Mouse (Mus musculus) testis, adult 2 months (tissue): Measurements from ENCODE around the gene Fhl3. TPM values are rescaled to one million over a fixed set of nuclear protein-coding genes. Genes with fewer than 3 reads are reported as not detected.

ENCODE experiments used
- H3K27ac ChIP-seq: fragments of 200-500 bp; 2 replicates; pipeline ENCODE4 v1.5.1; 2012; ENCODE audit warnings: low read depth, low read length; ENCODE audit not compliant: control insufficient read depth, insufficient read depth
- H3K27me3 ChIP-seq: fragments of 200-500 bp; 2 replicates; pipeline ENCODE4 v1.6.1; 2012; ENCODE audit warnings: mild to moderate bottlenecking, low read length, moderate library complexity; ENCODE audit not compliant: control insufficient read depth, insufficient read depth
- H3K36me3 ChIP-seq: fragments of 200-500 bp; 2 replicates; pipeline ENCODE4 v1.6.1; 2012; ENCODE audit warnings: mild to moderate bottlenecking, low read length; ENCODE audit not compliant: control insufficient read depth, insufficient read depth
- H3K4me1 ChIP-seq: fragments of 200-500 bp; 2 replicates; pipeline ENCODE4 v1.6.1; 2012; ENCODE audit warnings: low read length; ENCODE audit not compliant: control insufficient read depth, insufficient read depth
- H3K4me3 ChIP-seq: fragments of 200-500 bp; 2 replicates; pipeline ENCODE4 v1.5.1; 2012; ENCODE audit warnings: low read depth, mild to moderate bottlenecking, low read length, moderate library complexity, mixed read lengths; ENCODE audit not compliant: control insufficient read depth
- CTCF ChIP-seq: fragments of 200-500 bp; IDR thresholded peaks from 2 replicates; pipeline ENCODE4 v1.5.1; 2012; ENCODE audit warnings: low read depth, mild to moderate bottlenecking, inconsistent platforms, low read length, moderate library complexity; ENCODE audit not compliant: control insufficient read depth, insufficient read depth, insufficient replicate concordance
- POLR2A ChIP-seq: fragments of 200-500 bp; IDR thresholded peaks from 2 replicates; pipeline ENCODE4 v1.6.1; 2012; ENCODE audit warnings: low read depth, mild to moderate bottlenecking, inconsistent platforms, low read length, moderate library complexity; ENCODE audit not compliant: control insufficient read depth
- polyA plus RNA-seq: library from polyadenylated mRNA; depleted of rRNA; stranded (reverse); fragments of >200 nt; gene quantifications from 2 replicates; pipeline ENCODE4 v1.2.3, GENCODE M21; 2012

Fhl3 gene
- polyA plus RNA-seq, 1 experiment: 1.6 TPM

GRCm38 (mm10) chr4:124695786-124696516 is 4.5 kb upstream of the Fhl3 start:
- TF ChIP-seq CTCF (no peak), POLR2A (no peak)
- H3K36me3 ChIP-seq: no peaks in the 10 kb centered on the region
- H3K27me3 ChIP-seq: no peaks in the 10 kb centered on the region
- H3K27ac ChIP-seq: no peak overlapping the region
- H3K4me1 ChIP-seq: peaks cover 12% of the 10 kb centered on the region
- H3K4me3 ChIP-seq: no peak overlapping the region

- peak overlapping the region; percentile 69 for H3K4me3 ChIP-seq
- TF ChIP-seq POLR2A (no peak), CTCF (no peak)
- H3K36me3 ChIP-seq: no peaks in the 10 kb centered on the region
- peaks cover 20% of the 10 kb centered on the region for H3K4me1 ChIP-seq
- H3K27ac ChIP-seq: peak overlapping the region; percentile 73
- H3K27me3 ChIP-seq: no peaks in the 10 kb centered on the region
Measured at GRCm38 (mm10) chr4:124699791-124700190, 710 bp upstream of the Fhl3 start.

GRCm38 (mm10) chr4:124701052-124701845 is 748 bp downstream of the Fhl3 start:
- Histone ChIP-seq H3K27me3 (no peaks in the 10 kb centered on the region), H3K4me1 (peaks cover 19% of the 10 kb centered on the region), H3K4me3 (peak overlapping the region; percentile 76), H3K27ac (peak overlapping the region; percentile 26; the same call in 1 of the 2 replicates), H3K36me3 (no peaks in the 10 kb centered on the region)
- TF ChIP-seq POLR2A (no peak), CTCF (no peak)

GRCm38 (mm10) chr4:124701916-124702315 is 1.4 kb downstream of the Fhl3 start:
- H3K27me3 ChIP-seq: no peaks in the 10 kb centered on the region
- TF ChIP-seq POLR2A (no peak), CTCF (no peak)
- peaks cover 17% of the 10 kb centered on the region for H3K4me1 ChIP-seq
- H3K27ac ChIP-seq: no peak overlapping the region
- no peak overlapping the region for H3K4me3 ChIP-seq
- H3K36me3 ChIP-seq: no peaks in the 10 kb centered on the region

GRCm38 (mm10) chr4:124703406-124703805 is 2.9 kb downstream of the Fhl3 start:
- Histone ChIP-seq H3K4me1 (peaks cover 17% of the 10 kb centered on the region), H3K36me3 (no peaks in the 10 kb centered on the region), H3K27me3 (no peaks in the 10 kb centered on the region), H3K27ac (no peak overlapping the region), H3K4me3 (no peak overlapping the region)
- TF ChIP-seq CTCF (no peak), POLR2A (no peak)

- Histone ChIP-seq H3K4me3 (no peak overlapping the region), H3K36me3 (no peaks in the 10 kb centered on the region), H3K27ac (no peak overlapping the region), H3K27me3 (no peaks in the 10 kb centered on the region), H3K4me1 (peaks cover 18% of the 10 kb centered on the region)
- TF ChIP-seq CTCF: no peak
- TF ChIP-seq POLR2A: no peak
Measured at GRCm38 (mm10) chr4:124703881-124704796, 3.6 kb downstream of the Fhl3 start.

- TF ChIP-seq POLR2A (no peak), CTCF (no peak)
- Histone ChIP-seq H3K4me3 (no peak overlapping the region), H3K27ac (no peak overlapping the region)
Measured at GRCm38 (mm10) chr4:124704797-124705474, 4.4 kb downstream of the Fhl3 start.

More at GRCm38 (mm10) chr4:124704797-124705474, 4.4 kb downstream of the Fhl3 start:
- Histone ChIP-seq H3K27me3 (no peaks in the 10 kb centered on the region), H3K4me1 (peaks cover 14% of the 10 kb centered on the region), H3K36me3 (no peaks in the 10 kb centered on the region)
